Mouse (Mus musculus) cerebellum, adult 8-10 months (tissue): ENCODE results near the gene Taf15.

Experiments used
- DNase-seq: peaks from one replicate; pipeline ENCODE4 v3.0.0; 2022

The Taf15 gene

GRCm38 (mm10) chr11:83472324-83473234, at the start of gene Taf15:
Taf15 (plus strand) TSS chr11:83473086.
- peak; percentile 99 for DNase-seq

- peak; percentile 85 for DNase-seq
Measured at GRCm38 (mm10) chr11:83424681-83425080, 48.2 kb upstream of the Taf15 start.

GRCm38 (mm10) chr11:83426964-83427363, 45.9 kb upstream of the Taf15 start:
- DNase-seq = no peak

- DNase-seq = no peak
Measured at GRCm38 (mm10) chr11:83429355-83429754, 43.5 kb upstream of the Taf15 start, which contains the start of gene Gas2l2. Gas2l2 (minus strand) TSS chr11:83429455.

- no peak for DNase-seq
Measured at GRCm38 (mm10) chr11:83432533-83432932, 40.4 kb upstream of the Taf15 start.

GRCm38 (mm10) chr11:83437377-83437776, 35.5 kb upstream of the Taf15 start, which contains the start of gene 1700020L24Rik:
1700020L24Rik (plus strand) TSS chr11:83437677.
- no peak for DNase-seq

GRCm38 (mm10) chr11:83439426-83440060, 33.3 kb upstream of the Taf15 start:
- DNase-seq = no peak

GRCm38 (mm10) chr11:83440081-83441064, 32.5 kb upstream of the Taf15 start:
- peak; percentile 89 for DNase-seq

- DNase-seq = no peak
Measured at GRCm38 (mm10) chr11:83441235-83441634, 31.7 kb upstream of the Taf15 start.

- peak; percentile 85 for DNase-seq
Measured at GRCm38 (mm10) chr11:83442596-83443267, 30.2 kb upstream of the Taf15 start.

GRCm38 (mm10) chr11:83443824-83444223, 29.1 kb upstream of the Taf15 start:
- DNase-seq = no peak

GRCm38 (mm10) chr11:83445001-83445400, 27.9 kb upstream of the Taf15 start:
- no peak for DNase-seq

GRCm38 (mm10) chr11:83447612-83448011, 25.3 kb upstream of the Taf15 start:
- no peak for DNase-seq

GRCm38 (mm10) chr11:83448021-83448926, 24.6 kb upstream of the Taf15 start:
- DNase-seq = no peak

- no peak for DNase-seq
Measured at GRCm38 (mm10) chr11:83448927-83449236, 24.0 kb upstream of the Taf15 start.

GRCm38 (mm10) chr11:83449298-83449697, 23.6 kb upstream of the Taf15 start:
- no peak for DNase-seq

GRCm38 (mm10) chr11:83450550-83450949, 22.3 kb upstream of the Taf15 start:
- DNase-seq = no peak

- no peak for DNase-seq
Measured at GRCm38 (mm10) chr11:83451281-83451680, 21.6 kb upstream of the Taf15 start.

GRCm38 (mm10) chr11:83454548-83454947, 18.3 kb upstream of the Taf15 start:
- no peak for DNase-seq

GRCm38 (mm10) chr11:83455608-83456007, 17.3 kb upstream of the Taf15 start:
- DNase-seq = no peak

- no peak for DNase-seq
Measured at GRCm38 (mm10) chr11:83457257-83457656, 15.6 kb upstream of the Taf15 start.
